Mouse (Mus musculus) gastrocnemius, postnatal 14 days (tissue): Measurements from ENCODE around the gene Hmg20b. TPM values are rescaled to one million over a fixed set of nuclear protein-coding genes. Genes with fewer than 3 reads are reported as not detected.
A peak's percentile ranks its signal among the peaks of the same experiment; 100 is the strongest.

Experiments used
- DNase-seq: peaks from one replicate; pipeline ENCODE4 v3.0.0; 2021; ENCODE audit warnings: mixed read lengths
- intact Hi-C: fragments of 180-260 bp; cut with DNase I; formaldehyde crosslinking; loops from one replicate; pipeline ENCODE4 v1.15.1; 2025; ENCODE audit warnings: low total_unique reads
- total RNA-seq, 2 experiments: library from RNA; stranded (reverse); gene quantifications; 2 replicates each; pipeline ENCODE4 v1.2.3; 2021

Hmg20b gene
- total RNA-seq, 2 experiments from 2014 or later, result 24.3 to 25.8 TPM

DNA sequence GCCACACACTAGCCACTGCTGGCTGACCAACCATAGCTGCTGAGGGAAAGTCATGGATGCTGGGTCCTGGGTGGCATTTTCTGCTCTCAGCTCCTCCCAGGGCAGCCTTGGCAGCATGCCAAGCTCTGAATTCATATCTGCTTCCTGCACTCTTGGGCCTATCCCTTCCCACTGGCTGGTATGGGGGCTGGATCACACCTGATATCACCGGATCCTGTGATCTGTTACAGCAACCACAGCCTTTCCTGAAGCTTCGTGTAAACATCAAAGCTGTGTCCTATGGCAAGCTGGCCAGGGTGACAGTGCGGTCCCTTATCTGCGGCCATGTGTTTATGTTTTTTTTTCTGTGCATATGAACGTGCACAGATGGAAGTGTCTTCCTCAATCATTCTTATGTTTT lies 31.8 kb upstream of the Hmg20b start:
- no peak for DNase-seq
- intact Hi-C loops, result no loop called here

DNA sequence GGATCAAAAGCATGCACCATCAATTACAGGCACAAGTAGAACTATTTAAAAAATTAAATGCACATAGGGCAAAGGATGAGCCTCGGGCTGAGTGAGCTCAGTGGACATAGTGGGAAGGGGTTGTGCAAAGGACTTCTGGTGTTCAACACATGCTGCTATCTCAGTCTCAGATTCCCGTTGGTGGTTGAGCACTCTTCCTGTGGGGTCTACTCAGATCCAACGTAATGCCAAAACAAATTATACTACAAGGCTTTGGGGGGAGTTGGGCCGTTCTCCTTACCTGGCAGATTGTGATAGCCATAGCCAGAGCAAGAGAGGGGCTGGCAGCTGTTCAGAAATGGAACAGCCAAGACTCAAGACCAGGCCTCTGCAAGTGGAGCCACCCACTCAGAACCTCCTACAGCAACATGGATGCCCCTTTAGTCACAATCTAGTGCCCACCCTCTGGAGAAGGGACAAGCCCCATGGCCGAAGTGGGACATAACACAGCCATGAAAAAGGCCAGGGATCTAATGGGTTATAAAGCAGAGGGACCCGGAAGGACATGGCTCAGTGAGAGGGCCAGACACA lies 29.6 kb upstream of the Hmg20b start:
- no peak for DNase-seq
- intact Hi-C loops, result no loop called here

DNA sequence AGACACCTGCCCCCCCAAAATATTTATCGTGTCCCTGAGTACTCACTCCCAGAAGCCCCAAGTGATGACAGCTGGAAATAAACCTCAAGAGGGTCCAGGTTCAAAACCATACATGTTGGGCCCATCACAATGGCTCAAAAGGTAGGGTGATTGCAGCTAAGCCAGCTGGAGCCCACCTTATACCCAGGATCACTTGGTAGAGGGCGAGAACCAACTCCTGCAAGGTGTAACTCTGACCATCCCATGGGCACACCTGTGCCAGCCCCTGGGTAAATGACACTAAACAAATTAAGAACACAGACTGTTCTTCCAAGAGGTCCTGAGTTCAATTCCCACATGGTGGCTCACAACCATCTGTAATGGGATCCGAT lies 28.9 kb upstream of the Hmg20b start:
- intact Hi-C loops, result no loop called here
- no peak for DNase-seq

DNA sequence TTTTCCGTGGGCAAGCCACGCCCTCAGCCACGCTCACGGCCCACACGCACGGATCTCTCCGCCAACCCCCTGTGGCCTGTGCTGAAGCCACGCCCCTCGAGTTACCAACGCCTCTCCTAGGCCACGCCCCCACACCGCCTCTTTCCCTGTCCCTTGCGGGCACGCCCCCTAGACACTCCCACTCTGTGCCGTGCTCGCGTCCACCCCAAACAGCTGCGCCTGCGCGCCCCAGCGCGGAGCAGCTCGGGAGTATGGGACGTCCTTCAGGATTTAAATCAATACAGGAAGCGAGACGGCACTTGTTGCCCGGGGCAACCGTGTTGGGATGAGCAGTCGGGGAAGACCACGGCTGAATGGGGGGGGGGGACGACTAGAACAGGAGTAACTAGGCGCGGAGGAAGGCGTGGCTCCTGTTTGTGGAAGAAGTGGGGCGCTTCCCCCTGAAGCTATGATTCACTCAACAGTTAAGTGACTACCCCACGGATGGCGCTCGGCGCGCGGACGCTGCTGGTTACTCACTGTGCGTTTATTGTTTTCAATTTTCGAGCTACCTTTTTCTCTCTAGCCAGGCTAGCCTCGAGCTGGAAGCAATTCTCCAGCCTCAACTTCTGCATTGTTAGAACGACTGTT lies 28.4 kb upstream of the Hmg20b start:
- intact Hi-C loops, result no loop called here
- peak; percentile 100 for DNase-seq

DNA sequence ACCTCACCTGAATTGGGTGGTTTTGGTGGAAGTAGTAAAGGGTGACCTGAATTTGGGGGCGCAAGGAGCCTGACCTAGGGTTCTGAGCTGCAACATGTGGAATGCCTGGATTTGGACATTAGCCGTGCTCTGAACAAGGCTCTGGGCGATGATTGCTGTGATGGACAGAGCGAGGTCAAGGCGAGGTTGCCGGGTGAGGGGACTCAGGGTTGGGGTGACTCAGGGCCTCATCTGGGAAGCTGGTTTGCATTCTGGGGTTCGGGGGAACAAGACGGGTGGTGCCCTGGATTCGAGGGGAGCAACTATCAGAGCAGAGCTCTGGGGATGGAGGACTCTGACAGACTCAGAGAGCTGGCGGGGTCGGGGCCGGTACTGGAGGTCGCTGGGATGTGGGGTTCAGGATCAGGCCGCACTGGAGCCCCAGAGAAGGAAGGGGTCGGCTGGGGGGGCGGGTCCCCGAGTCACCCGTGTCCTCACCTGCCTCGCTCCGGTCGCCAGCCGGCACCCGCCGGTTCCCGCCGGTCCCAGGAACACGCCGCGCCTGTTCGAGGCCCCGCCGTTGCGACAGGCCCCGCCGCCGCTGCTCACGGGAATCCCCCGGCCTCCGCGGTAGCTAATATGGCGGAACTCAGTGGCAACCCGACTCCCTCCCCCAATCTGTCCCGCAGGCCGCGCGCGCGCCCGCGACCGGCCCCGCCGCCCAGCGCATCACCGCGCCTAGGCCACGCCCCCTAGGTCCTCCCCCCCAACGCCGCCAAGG lies 27.7 kb upstream of the Hmg20b start, which contains the start of gene Fzr1:
Gene Fzr1, minus strand, starts transcription at position 724 of the 760 bp plus-strand sequence.
- DNase-seq, result no peak
- intact Hi-C loops, result no loop called here

DNA sequence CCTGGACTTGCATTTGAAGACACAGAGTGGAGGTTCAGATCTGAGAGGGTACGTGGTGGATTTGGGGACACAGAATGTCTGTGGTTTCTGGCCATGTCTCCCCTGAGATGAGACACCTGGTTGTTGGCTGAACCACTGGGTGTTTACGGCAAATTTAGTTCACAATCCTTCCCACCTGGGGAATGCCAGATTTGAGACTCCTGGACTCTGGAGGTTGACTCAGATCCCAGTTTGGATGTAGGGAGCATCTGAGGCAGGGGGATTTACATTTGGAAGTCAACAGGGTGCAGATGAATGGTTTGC lies 27.0 kb upstream of the Hmg20b start:
- intact Hi-C loops, result no loop called here
- no peak for DNase-seq

DNA sequence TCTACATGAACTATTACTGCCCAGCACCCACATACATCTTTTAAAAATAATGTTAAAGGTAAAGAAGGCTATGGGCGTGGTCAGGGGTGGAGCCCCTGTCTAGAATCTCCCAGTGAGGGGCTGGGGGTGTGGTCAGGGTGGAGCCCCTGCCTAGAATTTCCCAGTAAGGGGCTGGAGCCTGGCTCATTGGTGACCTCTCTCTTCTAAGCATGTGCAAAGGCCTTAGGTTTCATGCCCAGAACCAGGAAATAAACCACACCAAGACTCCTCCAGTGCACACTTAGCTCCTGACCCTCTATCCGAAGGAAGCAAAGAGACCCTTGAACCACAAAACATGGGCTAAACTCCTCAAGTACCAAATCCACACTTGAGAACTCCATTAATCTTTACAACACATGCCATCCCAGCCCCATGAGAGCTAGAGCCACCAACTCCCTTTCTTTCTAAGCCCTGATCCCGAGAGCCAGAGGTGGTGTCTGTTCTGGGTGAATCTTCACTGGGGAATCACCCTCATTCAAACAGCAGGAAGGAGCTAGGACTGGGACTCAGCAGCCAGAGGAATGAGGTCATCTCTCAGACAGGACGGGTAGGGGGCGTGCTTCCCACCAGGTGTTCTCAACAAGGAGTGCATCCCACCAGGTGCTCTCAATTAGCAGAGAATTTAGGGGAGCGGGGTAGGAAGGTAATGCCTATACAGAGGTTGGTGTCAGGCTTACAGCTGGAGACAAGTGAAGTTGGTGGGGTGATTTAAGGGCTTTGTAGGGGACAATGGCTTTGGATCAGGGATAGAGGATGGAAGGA lies 26.5 kb upstream of the Hmg20b start:
- intact Hi-C loops, result no loop called here
- DNase-seq, result no peak

DNA sequence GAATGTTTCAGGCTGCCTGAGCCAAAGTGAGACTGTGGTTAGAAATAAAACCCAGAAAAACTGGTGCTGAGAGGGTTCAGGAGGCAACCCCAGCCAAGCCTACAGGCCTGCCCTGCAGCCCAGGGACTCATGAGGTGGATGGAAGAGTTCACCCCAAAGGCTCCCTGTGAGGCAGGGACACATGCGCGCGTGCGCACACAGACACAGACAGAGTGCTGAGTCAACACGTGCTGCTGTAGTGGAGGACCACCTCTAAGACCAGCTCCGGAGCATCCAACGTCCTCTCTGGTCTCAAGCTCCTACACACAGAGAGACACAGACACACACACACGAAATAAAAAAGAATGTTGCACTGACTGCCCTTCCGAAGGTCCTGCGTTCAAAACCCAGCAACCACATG lies 25.0 kb upstream of the Hmg20b start:
- no peak for DNase-seq
- intact Hi-C loops, result no loop called here

DNA sequence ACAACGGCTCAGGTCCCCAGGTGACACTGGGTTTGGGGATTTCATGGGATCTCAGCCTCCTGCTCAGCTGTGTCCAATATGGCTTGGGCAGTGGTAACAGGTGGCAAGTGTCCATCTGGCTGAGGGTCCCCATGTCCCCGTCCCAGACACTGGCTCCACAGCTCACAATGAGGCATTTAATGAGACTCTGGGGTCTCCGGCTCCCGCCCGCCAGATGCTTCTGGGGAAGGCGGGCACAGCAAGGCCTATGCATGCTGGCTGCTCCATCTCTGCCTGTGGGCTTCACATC lies 16.9 kb upstream of the Hmg20b start:
- intact Hi-C loops, result no loop called here
- no peak for DNase-seq

DNA sequence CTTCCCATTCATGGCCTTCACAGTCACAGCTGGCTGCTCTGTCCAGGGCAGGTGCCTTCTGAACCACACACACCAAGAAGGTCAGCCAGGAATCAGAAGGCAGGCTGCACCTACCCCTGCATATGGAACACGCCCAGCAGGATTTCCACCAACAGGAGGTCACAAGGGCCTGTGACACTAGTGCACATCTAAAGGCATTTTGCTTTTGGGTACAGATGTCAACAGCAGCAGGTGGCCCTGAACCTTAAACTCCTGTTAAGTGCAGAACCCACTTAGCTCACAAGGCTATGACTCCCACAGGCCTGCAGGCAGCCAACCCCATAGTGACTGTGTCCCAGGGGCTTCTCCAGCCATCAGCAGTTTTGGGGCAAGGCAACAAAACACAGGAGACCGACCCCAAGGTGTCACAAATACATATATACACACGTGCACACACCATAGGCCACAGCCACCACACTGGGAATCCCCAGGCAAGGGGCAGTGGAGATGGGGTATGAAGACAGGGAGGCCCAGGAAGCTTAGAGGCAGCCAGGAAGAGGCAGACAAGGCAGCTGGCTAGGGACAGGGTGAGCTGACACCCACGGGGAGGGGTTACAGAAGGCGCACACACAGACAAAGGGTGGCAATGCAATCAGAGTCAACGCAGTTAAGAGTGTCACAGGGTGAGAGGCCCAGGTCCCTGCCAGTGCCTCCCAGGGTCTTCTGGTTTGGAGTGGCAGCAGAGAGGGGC lies 16.4 kb upstream of the Hmg20b start:
- no peak for DNase-seq
- intact Hi-C loops, result no loop called here

DNA sequence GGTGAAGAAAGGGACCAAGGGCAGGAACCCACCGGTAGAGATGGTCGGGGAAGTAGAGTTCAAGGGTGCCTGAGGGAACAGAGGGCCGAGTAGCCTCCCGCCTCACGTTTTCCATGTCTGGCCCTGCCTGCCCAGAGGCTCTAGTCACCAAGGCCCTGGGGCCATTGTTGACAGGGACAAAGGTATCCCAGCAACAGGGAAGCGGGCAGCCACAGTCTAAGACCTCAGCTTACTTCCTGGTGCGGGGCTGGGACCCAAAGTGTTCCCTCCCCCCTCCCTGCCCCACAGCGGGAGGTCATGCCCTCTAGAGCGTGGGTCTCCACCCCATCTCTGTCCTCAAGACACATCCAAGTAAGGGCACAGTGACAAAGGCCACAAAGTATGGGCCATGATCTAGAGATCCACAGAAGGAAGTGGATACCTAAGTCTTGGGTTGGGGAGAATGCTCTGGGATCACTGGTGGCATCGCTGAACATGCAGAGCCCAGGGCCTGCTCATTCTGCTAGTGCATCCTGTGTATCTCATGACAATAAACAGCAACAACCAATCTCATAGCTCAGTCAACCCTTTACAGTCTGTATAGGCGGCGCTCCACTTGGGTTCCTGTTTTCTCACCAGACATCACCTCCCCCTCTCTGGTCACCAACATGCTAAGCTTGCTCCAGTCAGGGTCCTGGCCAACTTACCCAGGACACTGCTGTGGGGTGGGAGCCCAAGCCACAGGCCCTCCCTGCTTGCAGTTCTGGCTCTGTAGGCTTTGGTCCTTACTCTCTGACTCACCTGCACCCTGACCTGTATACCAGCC lies 15.6 kb upstream of the Hmg20b start, which contains the start of gene 4930404N11Rik:
Gene 4930404N11Rik, minus strand, starts transcription at position 145 of the 805 bp plus-strand sequence.
- DNase-seq, result no peak
- intact Hi-C loops, result no loop called here

DNA sequence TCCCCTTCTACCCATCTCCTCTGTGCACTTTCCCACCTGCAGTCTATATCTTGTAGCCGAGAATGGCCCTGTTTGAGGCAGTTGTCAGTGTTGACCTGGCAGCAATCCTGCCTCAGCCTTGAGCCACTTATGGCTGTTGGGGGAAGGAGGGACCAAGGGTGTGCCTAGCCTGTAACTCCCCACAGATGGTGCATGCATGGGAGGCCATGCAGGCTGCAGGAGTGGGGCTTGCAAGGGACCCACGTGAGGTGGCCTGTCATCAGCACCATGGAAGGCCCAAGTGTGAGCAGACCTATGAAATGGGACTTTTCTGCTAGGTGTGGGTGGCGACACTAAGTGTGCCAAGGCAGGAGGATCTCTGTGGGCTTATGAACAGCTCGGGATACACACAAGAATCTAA lies 14.8 kb upstream of the Hmg20b start:
- intact Hi-C loops, result no loop called here

DNA sequence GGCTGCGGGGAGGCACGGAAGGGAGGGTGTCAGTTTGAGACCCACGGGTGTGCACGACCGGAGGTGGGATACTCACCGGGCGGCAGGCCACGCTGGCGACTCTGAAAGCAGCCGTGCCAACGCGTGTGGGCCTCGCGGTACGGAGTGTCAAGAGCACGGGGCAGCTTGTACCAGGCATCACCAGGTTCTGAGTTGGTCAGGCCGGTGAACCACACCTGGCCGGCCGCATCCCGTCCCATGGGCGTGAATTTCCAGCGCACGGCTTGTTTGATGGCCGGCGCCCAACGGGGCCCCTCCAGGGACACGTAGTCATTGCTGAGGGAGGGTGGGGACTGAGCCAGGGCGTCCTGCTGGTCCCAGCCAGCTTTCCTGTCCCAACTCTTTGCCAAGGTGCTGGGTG lies 14.4 kb upstream of the Hmg20b start:
- intact Hi-C loops, result no loop called here

More for the DNA sequence above, 14.8 kb upstream of the Hmg20b start:
- DNase-seq, result no peak

DNA sequence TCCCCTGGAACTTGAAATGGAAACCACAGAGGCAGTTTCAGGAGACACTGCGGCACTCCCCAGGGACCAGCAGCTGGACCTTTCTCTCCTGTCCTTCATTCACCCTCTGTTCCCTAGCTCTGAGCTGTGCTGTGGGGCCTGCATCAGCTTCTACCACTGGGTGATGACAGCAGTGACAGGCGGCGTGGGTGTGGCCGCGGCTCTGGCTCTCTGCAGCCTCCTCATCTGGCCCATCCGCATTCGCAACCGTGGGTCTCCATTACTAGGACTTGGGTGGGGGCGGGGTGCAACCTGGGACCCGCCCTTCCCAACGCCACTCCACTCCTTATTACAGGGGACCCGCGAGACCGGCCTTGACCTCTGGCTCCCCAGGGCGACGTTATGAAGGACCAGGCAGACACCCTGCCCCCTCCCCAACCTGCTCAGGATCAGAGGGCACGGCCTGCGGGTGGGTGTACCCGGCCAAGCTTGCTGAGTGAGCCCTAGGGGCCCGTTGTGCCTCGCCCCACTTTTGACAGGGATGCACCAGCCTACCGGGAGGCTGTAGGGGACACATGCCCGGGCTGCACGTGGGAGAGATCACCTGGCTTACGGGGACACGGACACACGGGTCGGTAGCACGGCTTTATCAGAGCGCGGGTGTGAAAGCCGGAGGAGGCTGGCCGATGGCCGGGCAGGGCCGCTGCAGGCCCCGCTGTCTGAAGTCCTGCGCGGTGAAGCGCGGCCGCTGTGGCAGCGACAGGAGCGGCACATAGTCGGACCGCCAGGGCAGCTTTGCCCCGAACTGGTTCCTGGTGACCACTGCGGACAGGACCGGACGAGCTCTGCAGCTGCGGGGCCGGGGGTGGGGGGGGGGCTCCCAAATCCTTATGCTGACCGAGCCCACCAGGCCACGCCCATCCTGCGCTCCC lies 13.4 kb upstream of the Hmg20b start:
- intact Hi-C loops, result no loop called here
- DNase-seq, result no peak

More for the DNA sequence above, 14.4 kb upstream of the Hmg20b start:
- peak; percentile 50 for DNase-seq

DNA sequence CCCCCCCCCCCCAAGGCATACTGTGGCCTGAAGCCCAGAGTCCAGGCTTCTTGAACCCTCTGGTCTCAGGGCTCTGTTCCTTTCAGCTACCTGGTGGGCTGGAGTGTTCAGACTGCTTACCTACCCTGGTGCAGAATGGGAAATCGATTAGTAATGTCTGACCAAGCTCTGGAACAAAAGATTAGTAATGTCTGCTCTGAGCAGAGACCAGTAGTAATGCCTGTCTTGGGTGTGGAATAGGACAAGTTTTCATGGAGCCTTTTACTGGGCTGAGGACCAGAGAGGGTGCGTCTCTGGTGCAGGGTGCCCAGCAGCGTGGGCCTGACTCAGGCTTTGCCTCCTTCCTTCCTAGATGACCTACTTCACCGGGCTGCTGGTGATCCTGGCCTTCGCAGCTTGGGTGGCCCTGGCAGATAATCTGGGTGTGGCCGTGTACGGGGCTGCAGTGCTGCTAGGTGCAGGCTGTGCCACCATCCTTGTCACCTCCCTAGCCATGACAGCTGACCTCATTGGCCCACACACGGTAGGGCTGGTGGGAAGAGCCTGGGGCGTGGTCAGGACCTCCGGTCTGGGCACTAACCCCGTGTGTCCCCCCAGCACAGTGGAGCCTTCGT lies 12.2 kb upstream of the Hmg20b start:
- intact Hi-C loops, result no loop called here
- DNase-seq, result no peak

DNA sequence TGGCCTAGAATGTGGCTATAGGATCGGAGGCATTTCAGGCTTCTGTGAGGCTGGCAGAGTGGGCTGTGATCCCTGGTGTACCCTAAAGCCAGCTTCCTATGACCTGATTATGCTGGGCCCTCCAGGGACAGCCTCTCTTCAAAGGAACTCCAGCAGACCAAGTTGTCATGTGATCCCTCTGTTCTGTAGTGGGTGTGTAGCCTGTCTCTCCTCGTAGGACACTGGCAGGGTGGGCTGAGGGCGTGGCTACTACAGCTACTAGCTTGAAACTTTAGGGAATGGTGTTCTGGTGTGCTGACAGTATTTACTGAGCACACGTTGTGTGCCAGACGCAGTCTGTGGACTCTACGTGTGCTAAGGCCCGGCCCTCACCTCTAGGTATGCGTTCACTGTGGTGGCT lies 10.4 kb upstream of the Hmg20b start:
- DNase-seq, result no peak
- intact Hi-C loops, result no loop called here

DNA sequence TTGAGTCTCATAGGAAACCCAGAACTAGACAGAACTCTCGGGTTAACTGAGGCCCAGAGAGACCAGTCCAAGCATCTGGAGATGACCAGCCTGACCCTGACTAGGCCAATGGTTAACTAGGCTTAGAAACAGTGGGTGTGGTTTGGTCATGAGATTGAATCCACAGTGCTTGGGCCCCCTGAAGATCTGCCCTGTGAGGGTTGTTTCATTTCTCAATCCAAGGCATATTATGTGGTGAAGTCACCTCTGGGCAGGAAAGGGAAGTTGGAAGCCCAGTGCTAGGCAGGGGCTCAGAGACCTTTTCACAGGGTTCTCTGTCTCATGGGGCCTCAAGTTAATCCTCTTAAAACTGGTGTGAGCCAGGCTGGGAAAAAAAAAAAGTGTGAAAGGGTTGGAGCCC lies 8.6 kb upstream of the Hmg20b start:
- intact Hi-C loops, result no loop called here

DNA sequence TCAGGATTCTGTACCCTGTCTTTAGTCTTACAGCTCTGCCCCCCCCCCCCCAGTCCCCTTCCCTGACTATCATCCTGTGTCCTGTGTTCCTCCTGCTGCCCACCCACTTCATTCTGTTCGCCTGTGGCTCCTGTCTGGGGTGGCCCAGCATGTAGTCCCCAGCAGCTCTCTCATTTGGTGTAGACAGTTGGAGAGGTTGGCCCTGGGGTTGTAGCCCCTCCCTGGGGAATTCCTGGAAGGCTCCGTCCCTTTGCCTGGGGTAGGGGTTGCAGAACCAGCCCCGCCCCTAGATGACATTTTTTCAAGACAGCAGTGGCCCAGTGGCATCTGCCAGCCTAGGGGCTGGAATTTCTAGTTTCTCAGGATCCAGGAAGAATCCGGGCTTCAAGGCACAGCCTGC lies 7.9 kb upstream of the Hmg20b start:
- DNase-seq, result no peak
- intact Hi-C loops, result no loop called here

More for the DNA sequence above, 8.6 kb upstream of the Hmg20b start:
- DNase-seq, result no peak
